Mouse (Mus musculus): ENCODE measurements around the gene Tas1r1. TPM values are rescaled to one million over a fixed set of nuclear protein-coding genes. Genes with fewer than 3 reads are reported as not detected.

Gene Tas1r1
- total and polyA plus RNA-seq, 2 experiments from 2014 or later: 0.42 to 1.7 TPM

- Histone ChIP-seq H3K4me2 (ENCODE audit: low read depth, low read length) (peak within 1 kb of the TSS; percentile 18; the same call in 1 of the 2 replicates), H3K9me3 (ENCODE audit: low read length) (no peaks in the 10 kb centered on the region), H3K4me3 (ENCODE audit: low read length) (no peak within 1 kb of the TSS), H3K4me1 (ENCODE audit: insufficient read depth, low read length) (0 out of 2 replicates have a peak, but pooled peaks cover 5% of the 10 kb centered on the region), H3K9ac (replicated peaks; ENCODE audit: low read length) (no peak within 1 kb of the TSS), H3K27me3 (ENCODE audit: insufficient read depth, low read length) (no peaks in the 10 kb centered on the region), H3K27ac (peak within 1 kb of the TSS; percentile 52; the same call in 1 of the 2 replicates), H3K36me3 (ENCODE audit: insufficient read depth, low read length) (no peaks in the 10 kb centered on the region)
- no peak for TF ChIP-seq CTCF (IDR thresholded peaks at IDR 0.05; ENCODE audit: low read depth)
- peak; percentile 66 for DNase-seq (ENCODE audit: low spot score)
- WGBS: 30% methylated on average over 10 of the region's 10 CpGs
- ATAC-seq: peak; percentile 66
These were observed 33.8 kb upstream of the Tas1r1 start, which contains the start of gene Plekhg5 for GRCm38 (mm10) chr4:152072121-152072601. TSS of gene Plekhg5 (plus strand) at chr4:152072498.

- ATAC-seq (peak; percentile 42), DNase-seq (ENCODE audit: low spot score) (no peak)
- WGBS: 69% methylated on average over 11 of the region's 11 CpGs
- TF ChIP-seq CTCF (IDR thresholded peaks at IDR 0.05; ENCODE audit: low read depth): no peak
- no peak overlapping the region for H3K4me3 ChIP-seq (ENCODE audit: low read length)
- H3K36me3 ChIP-seq (ENCODE audit: insufficient read depth, low read length): no peaks in the 10 kb centered on the region
- H3K4me1 ChIP-seq (ENCODE audit: insufficient read depth, low read length): 0 out of 2 replicates have a peak, but pooled peaks cover 5% of the 10 kb centered on the region
- H3K27me3 ChIP-seq (ENCODE audit: insufficient read depth, low read length): no peaks in the 10 kb centered on the region
- H3K4me2 ChIP-seq (ENCODE audit: low read depth, low read length): no peak overlapping the region
- no peak overlapping the region for H3K27ac ChIP-seq
- no peak overlapping the region for H3K9ac ChIP-seq (replicated peaks; ENCODE audit: low read length)
- no peaks in the 10 kb centered on the region for H3K9me3 ChIP-seq (ENCODE audit: low read length)
These were observed 32.4 kb upstream of the Tas1r1 start for GRCm38 (mm10) chr4:152070494-152071396.

- ATAC-seq (no peak), DNase-seq (ENCODE audit: low spot score) (no peak)
- WGBS: 82% methylated on average over 3 of the region's 3 CpGs
- no peak overlapping the region for H3K4me3 ChIP-seq (ENCODE audit: low read length)
- no peaks in the 10 kb centered on the region for H3K36me3 ChIP-seq (ENCODE audit: insufficient read depth, low read length)
- no peaks in the 10 kb centered on the region for H3K9me3 ChIP-seq (ENCODE audit: low read length)
- H3K9ac ChIP-seq (replicated peaks; ENCODE audit: low read length): no peak overlapping the region
- H3K27me3 ChIP-seq (ENCODE audit: insufficient read depth, low read length): no peaks in the 10 kb centered on the region
- no peak overlapping the region for H3K4me2 ChIP-seq (ENCODE audit: low read depth, low read length)
- H3K27ac ChIP-seq: no peak overlapping the region
- no peak for TF ChIP-seq CTCF (IDR thresholded peaks at IDR 0.05; ENCODE audit: low read depth)
- 0 out of 2 replicates have a peak, but pooled peaks cover 5% of the 10 kb centered on the region for H3K4me1 ChIP-seq (ENCODE audit: insufficient read depth, low read length)
These were observed 30.9 kb upstream of the Tas1r1 start for GRCm38 (mm10) chr4:152069245-152069644.

GRCm38 (mm10) chr4:152068166-152068724 lies 29.9 kb upstream of the Tas1r1 start:
- H3K4me3 ChIP-seq (ENCODE audit: low read length): no peak overlapping the region
- no peak overlapping the region for H3K27ac ChIP-seq
- H3K27me3 ChIP-seq (ENCODE audit: insufficient read depth, low read length): no peaks in the 10 kb centered on the region
- no peak overlapping the region for H3K4me2 ChIP-seq (ENCODE audit: low read depth, low read length)
- no peaks in the 10 kb centered on the region for H3K9me3 ChIP-seq (ENCODE audit: low read length)
- TF ChIP-seq CTCF (IDR thresholded peaks at IDR 0.05; ENCODE audit: low read depth): no peak
- 0 out of 2 replicates have a peak, but pooled peaks cover under 1% of the 10 kb centered on the region for H3K4me1 ChIP-seq (ENCODE audit: insufficient read depth, low read length)
- DNase-seq (ENCODE audit: low spot score) (no peak), ATAC-seq (no peak)
- H3K36me3 ChIP-seq (ENCODE audit: insufficient read depth, low read length): no peaks in the 10 kb centered on the region
- WGBS: 64% methylated on average over 6 of the region's 6 CpGs
- no peak overlapping the region for H3K9ac ChIP-seq (replicated peaks; ENCODE audit: low read length)

GRCm38 (mm10) chr4:152067280-152067679 lies 28.9 kb upstream of the Tas1r1 start:
- ATAC-seq: peak; percentile 46; the same call in 1 of the 2 replicates
- H3K36me3 ChIP-seq (ENCODE audit: insufficient read depth, low read length): no peaks in the 10 kb centered on the region
- no peak for DNase-seq (ENCODE audit: low spot score)
- H3K9me3 ChIP-seq (ENCODE audit: low read length): no peaks in the 10 kb centered on the region
- no peak for TF ChIP-seq CTCF (IDR thresholded peaks at IDR 0.05; ENCODE audit: low read depth)
- H3K27me3 ChIP-seq (ENCODE audit: insufficient read depth, low read length): no peaks in the 10 kb centered on the region
- H3K4me3 ChIP-seq (ENCODE audit: low read length): no peak overlapping the region
- no peak overlapping the region for H3K27ac ChIP-seq
- no peak overlapping the region for H3K9ac ChIP-seq (replicated peaks; ENCODE audit: low read length)
- no peak overlapping the region for H3K4me2 ChIP-seq (ENCODE audit: low read depth, low read length)
- H3K4me1 ChIP-seq (ENCODE audit: insufficient read depth, low read length): no peaks in the 10 kb centered on the region

- no peaks in the 10 kb centered on the region for H3K9me3 ChIP-seq (ENCODE audit: low read length)
- no peak overlapping the region for H3K4me2 ChIP-seq (ENCODE audit: low read depth, low read length)
- 0 out of 2 replicates have a peak, but pooled peaks have one; percentile 4 for TF ChIP-seq CTCF (IDR thresholded peaks at IDR 0.05; ENCODE audit: low read depth)
- H3K36me3 ChIP-seq (ENCODE audit: insufficient read depth, low read length): peaks cover 17% of the 10 kb centered on the region; the same call in 1 of the 2 replicates
- no peaks in the 10 kb centered on the region for H3K27me3 ChIP-seq (ENCODE audit: insufficient read depth, low read length)
- H3K4me3 ChIP-seq (ENCODE audit: low read length): no peak overlapping the region
- H3K27ac ChIP-seq: no peak overlapping the region
- WGBS: 70% methylated on average over 9 of the region's 9 CpGs
- ATAC-seq (peak; percentile 38; the same call in 1 of the 2 replicates), DNase-seq (ENCODE audit: low spot score) (no peak)
- no peak overlapping the region for H3K9ac ChIP-seq (replicated peaks; ENCODE audit: low read length)
- no peaks in the 10 kb centered on the region for H3K4me1 ChIP-seq (ENCODE audit: insufficient read depth, low read length)
These were observed 24.2 kb upstream of the Tas1r1 start for GRCm38 (mm10) chr4:152062390-152063110.
